Comparison of ENCODE assay signal across 8 mouse cellular contexts in genomic region chr5:129846752-129847557, GRCm38 (mm10). TPM values are rescaled to one million over a fixed set of nuclear protein-coding genes. Genes with fewer than 3 reads are reported as not detected.
DNase-seq lines count a peak whose midpoint lies in the region; ATAC-seq lines count a peak whose summit lies in the region.

Gene Sumf2 (plus strand): TSS chr5:129846986.

- ATAC-seq in inflammation-experienced regulatory T-cells, adult 6 months: peak; percentile 99
- peak; percentile 96 for ATAC-seq in megakaryocyte-erythroid progenitor cell, adult 5-6 weeks (replicated peaks; ENCODE audit: low FRiP score, low TSS enrichment, poor library complexity, severe bottlenecking)

- peak; percentile 97 to 98 for DNase-seq in adrenal gland, adult (ENCODE audit: inconsistent age in 2 of 2, low spot score in 1 of 2)
- DNase-seq in embryo, embryonic 10.5 days (ENCODE audit: low spot score): peak; percentile 97
- DNase-seq in gastrocnemius, postnatal 14 days: peak; percentile 96
- DNase-seq in left cerebral cortex, postnatal 10 days (ENCODE audit: extremely low spot score in 1 of 2, low spot score in 2 of 2): peak; percentile 94 to 95
- peak; percentile 93 for DNase-seq in right cerebral cortex, postnatal 25 days
- peak; percentile 93 to 94 for DNase-seq in urinary bladder, postnatal 4 days (ENCODE audit: low spot score in 2 of 2)

- intact Hi-C loops in gastrocnemius, postnatal 14 days (cut with DNase I; ENCODE audit: low total_unique reads): no loop called here
- intact Hi-C loops in left cerebral cortex, postnatal 10 days (cut with DNase I): no loop called here

RNA-seq across cellular contexts. Expression of gene Sumf2, which starts in this region (rescaled TPM):
- 10 to 100 TPM in 1 of 2 experiments, 1 to 10 TPM in 1; 9.2 to 10.4 TPM for total RNA-seq in gastrocnemius, postnatal 14 days (2021)
- polyA plus RNA-seq in inflammation-experienced regulatory T-cells, adult 6 months (2017; shearing (Covaris generic)): 10 to 100 TPM; 16.5 to 27.1 (median 21.7) TPM
- 10 to 100 TPM; 20.2 to 20.5 TPM for total RNA-seq in left cerebral cortex, postnatal 10 days (2021)
- total RNA-seq in megakaryocyte-erythroid progenitor cell, adult 5-6 weeks (2014; fragmentation: Nextera tagmentation): 23.2 and 26.7 TPM in 2 replicates
- 36.6 and 39.8 TPM in 2 replicates for total RNA-seq in megakaryocyte-erythroid progenitor cell, adult 5-6 weeks (2017)

Comparison
In these comparisons a context has a peak if more than half of its experiments do, and no peak if none do; other contexts are left out.
1. Peak in every context shown above with its lines: DNase-seq and ATAC-seq.